Mouse (Mus musculus) hematopoietic stem cell, adult 5-6 weeks (primary cell): Measurements from ENCODE around the gene Tiam2. TPM values are rescaled to one million over a fixed set of nuclear protein-coding genes. Genes with fewer than 3 reads are reported as not detected.
A peak's percentile ranks its signal among the peaks of the same experiment; 100 is the strongest.

Experiments used
- ATAC-seq, 2 experiments: fragments of 125-278 bp in 1 of 2; replicated peaks in 1 of 2; 2 replicates each; pipeline ENCODE4 v1.8.0; 2016 to 2017; ENCODE audit warnings: inconsistent platforms in 2 of 2, mild to moderate bottlenecking in 2 of 2, moderate number of reproducible peaks in 2 of 2, low read depth in 1 of 2, moderate TSS enrichment in 1 of 2; ENCODE audit not compliant: low FRiP score in 2 of 2, poor library complexity in 2 of 2, severe bottlenecking in 2 of 2, insufficient read depth in 1 of 2, low TSS enrichment in 1 of 2
- total RNA-seq: library from RNA; stranded (forward); fragments of 172-1452, 232-1000 nt; gene quantifications from 2 replicates; pipeline ENCODE4 v1.2.3, GENCODE M21; 2017

The Tiam2 gene
- total RNA-seq, 1 experiment from 2014 or later = 3.3 TPM

- no peak for ATAC-seq
These were observed 173.1 kb downstream of the Tiam2 start for GRCm38 (mm10) chr17:3499468-3499867.

- ATAC-seq = no peak
These were observed 173.7 kb downstream of the Tiam2 start for GRCm38 (mm10) chr17:3500076-3500475.

- ATAC-seq = no peak
These were observed 174.6 kb downstream of the Tiam2 start for GRCm38 (mm10) chr17:3500936-3501335.

- no peak for ATAC-seq
These were observed 179.3 kb downstream of the Tiam2 start for GRCm38 (mm10) chr17:3505711-3506110.

GRCm38 (mm10) chr17:3506508-3506907 lies 180.1 kb downstream of the Tiam2 start:
- ATAC-seq = peak; percentile 56 to 71; a peak in 1 of 4 replicates

GRCm38 (mm10) chr17:3509841-3510240 lies 183.5 kb downstream of the Tiam2 start:
- peak; percentile 75 to 94 for ATAC-seq

GRCm38 (mm10) chr17:3514316-3514715 lies 187.9 kb downstream of the Tiam2 start:
- no peak for ATAC-seq

GRCm38 (mm10) chr17:3515851-3516250 lies 189.5 kb downstream of the Tiam2 start:
- ATAC-seq = no peak

GRCm38 (mm10) chr17:3516406-3516805 lies 190.0 kb downstream of the Tiam2 start:
- peak; percentile 12 to 17; a peak in 2 of 4 replicates for ATAC-seq

- ATAC-seq = no peak
These were observed 194.0 kb downstream of the Tiam2 start for GRCm38 (mm10) chr17:3520344-3520743.

GRCm38 (mm10) chr17:3527841-3528471 lies 201.6 kb downstream of the Tiam2 start:
- ATAC-seq = no peak

GRCm38 (mm10) chr17:3529523-3529922 lies 203.2 kb downstream of the Tiam2 start:
- ATAC-seq = no peak

GRCm38 (mm10) chr17:3530549-3530948 lies 204.2 kb downstream of the Tiam2 start:
- ATAC-seq = no peak

GRCm38 (mm10) chr17:3531641-3532040 lies 205.3 kb downstream of the Tiam2 start:
- ATAC-seq = no peak

GRCm38 (mm10) chr17:3532254-3532653 lies 205.9 kb downstream of the Tiam2 start, which contains the start of gene Cldn20:
Cldn20 (plus strand) TSS chr17:3532554.
- no peak for ATAC-seq

GRCm38 (mm10) chr17:3533425-3533824 lies 207.1 kb downstream of the Tiam2 start:
- peak in 1 of 2 experiments; percentile 46; a peak in 2 of 4 replicates for ATAC-seq

GRCm38 (mm10) chr17:3540304-3540703 lies 213.9 kb downstream of the Tiam2 start:
- ATAC-seq = no peak

- ATAC-seq = no peak
These were observed 214.7 kb downstream of the Tiam2 start for GRCm38 (mm10) chr17:3541033-3541432.

GRCm38 (mm10) chr17:3547725-3548124 lies 221.4 kb downstream of the Tiam2 start:
- no peak for ATAC-seq
